ENCODE assay signal across 8 mouse cellular contexts in the genomic region with DNA sequence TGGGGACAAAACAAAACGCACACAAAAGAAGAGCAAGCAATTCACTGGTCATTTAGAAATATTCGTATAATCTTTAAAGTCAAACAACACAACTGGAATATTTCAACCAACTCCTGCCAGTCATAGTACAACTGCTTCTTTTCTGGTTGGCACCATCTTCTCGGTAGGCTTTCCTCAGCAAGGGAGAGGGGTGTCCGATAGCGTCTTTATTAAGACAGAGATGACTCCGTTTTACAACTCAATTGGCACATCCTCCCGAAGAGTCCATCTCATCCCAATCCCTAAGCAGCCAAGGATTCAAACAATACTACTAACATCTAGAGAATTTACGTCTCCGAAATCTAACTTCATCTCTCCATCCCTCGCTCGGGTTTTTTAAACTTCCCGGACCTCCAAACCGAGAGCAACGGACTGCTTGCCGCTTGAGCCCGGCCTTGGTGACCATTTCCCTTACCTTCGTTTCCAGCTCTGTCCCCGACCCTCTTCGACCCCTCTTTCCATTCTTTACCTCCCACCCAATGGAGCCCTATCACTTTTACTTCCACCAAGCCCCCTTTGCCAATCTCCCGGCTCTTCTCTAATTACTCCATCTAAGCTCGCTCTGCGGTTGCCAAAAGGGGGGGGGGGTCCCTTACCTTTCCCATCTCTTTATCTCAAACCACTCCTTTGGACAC. TPM values are rescaled to one million over a fixed set of nuclear protein-coding genes. Genes with fewer than 3 reads are reported as not detected.
DNase-seq lines count a peak whose midpoint lies in the region; ATAC-seq and TF ChIP-seq lines count a peak whose summit lies in the region.

No protein-coding gene starts in this region.

- TF ChIP-seq CTCF in ES-Bruce4 (IDR thresholded peaks at IDR 0.05; ENCODE audit: low read depth, low read length) = no peak

- peak overlapping the region; percentile 89 for H3K4me3 ChIP-seq in heart, embryonic 11.5 days (ENCODE audit: low read depth, low read length)
- H3K4me3 ChIP-seq in ES-Bruce4 (ENCODE audit: low read depth, low read length) = peak overlapping the region; percentile 94
- peak overlapping the region; percentile 63 for H3K4me3 ChIP-seq in forebrain, embryonic 14.5 days (ENCODE audit: low read depth, low read length)
- H3K4me3 ChIP-seq in liver, embryonic 15.5 days (replicated peaks) = peak overlapping the region; percentile 95

- H3K36me3 ChIP-seq in heart, embryonic 11.5 days (ENCODE audit: control insufficient read depth, insufficient read depth, low read length) = 0 out of 2 replicates have a peak, but pooled peaks cover 2% of the 10 kb centered on the region
- H3K36me3 ChIP-seq in ES-Bruce4 (ENCODE audit: control insufficient read depth, insufficient read depth, low read length, poor library complexity, severe bottlenecking) = peaks cover 5% of the 10 kb centered on the region; the same call in 1 of the 2 replicates
- H3K36me3 ChIP-seq in forebrain, embryonic 14.5 days (ENCODE audit: control insufficient read depth, insufficient read depth, low read length) = peaks cover 7% of the 10 kb centered on the region
- H3K36me3 ChIP-seq in liver, embryonic 15.5 days (replicated peaks) = peaks cover 8% of the 10 kb centered on the region

- H3K27me3 ChIP-seq in heart, embryonic 11.5 days (ENCODE audit: control insufficient read depth, insufficient read depth, low read length) = no peaks in the 10 kb centered on the region
- H3K27me3 ChIP-seq in ES-Bruce4 (ENCODE audit: control insufficient read depth, insufficient read depth, low read length, poor library complexity, severe bottlenecking) = no peaks in the 10 kb centered on the region
- no peaks in the 10 kb centered on the region for H3K27me3 ChIP-seq in forebrain, embryonic 14.5 days (replicated peaks; ENCODE audit: control insufficient read depth, insufficient read depth, low read length)
- no peaks in the 10 kb centered on the region for H3K27me3 ChIP-seq in liver, embryonic 15.5 days

- peak overlapping the region; percentile 86 for H3K9ac ChIP-seq in heart, embryonic 11.5 days (ENCODE audit: low read depth, low read length)
- H3K9ac ChIP-seq in ES-Bruce4 (ENCODE audit: low read depth, poor library complexity, severe bottlenecking) = peak overlapping the region; percentile 91
- peak overlapping the region; percentile 73 for H3K9ac ChIP-seq in forebrain, embryonic 14.5 days (ENCODE audit: low read length)
- peak overlapping the region; percentile 93 for H3K9ac ChIP-seq in liver, embryonic 15.5 days

- no peak for ATAC-seq in heart, embryonic 11.5 days (replicated peaks; ENCODE audit: insufficient number of reproducible peaks, low FRiP score, low TSS enrichment)
- no peak for ATAC-seq in forebrain, embryonic 14.5 days
- no peak for ATAC-seq in liver, embryonic 15.5 days (ENCODE audit: insufficient read depth)
- no peak for ATAC-seq in megakaryocyte progenitor cell, adult 5-6 weeks (replicated peaks; ENCODE audit: poor library complexity)

- TF ChIP-seq EP300 in ES-Bruce4 (IDR thresholded peaks at IDR 0.05; ENCODE audit: insufficient read depth, low read depth, low read length) = no peak

- no peak for TF ChIP-seq POLR2A in ES-Bruce4 (IDR thresholded peaks at IDR 0.05; ENCODE audit: insufficient read depth, low read length)

- no peaks in the 10 kb centered on the region for H3K9me3 ChIP-seq in heart, embryonic 11.5 days (replicated peaks; ENCODE audit: control insufficient read depth, low read length)
- H3K9me3 ChIP-seq in ES-Bruce4 (replicated peaks; ENCODE audit: control insufficient read depth, insufficient read depth, low read length, poor library complexity, severe bottlenecking) = no peaks in the 10 kb centered on the region
- no peaks in the 10 kb centered on the region for H3K9me3 ChIP-seq in forebrain, embryonic 14.5 days (replicated peaks; ENCODE audit: control insufficient read depth, low read length)
- H3K9me3 ChIP-seq in liver, embryonic 15.5 days (replicated peaks) = no peaks in the 10 kb centered on the region

- H3K27ac ChIP-seq in heart, embryonic 11.5 days (ENCODE audit: low read depth, low read length) = peak overlapping the region; percentile 71
- H3K27ac ChIP-seq in ES-Bruce4 (ENCODE audit: insufficient read depth, low read length) = 0 out of 2 replicates have a peak overlapping the region, but pooled peaks have one; percentile 30
- 0 out of 2 replicates have a peak overlapping the region, but pooled peaks have one; percentile 22 for H3K27ac ChIP-seq in forebrain, embryonic 14.5 days (ENCODE audit: low read depth, low read length)
- peak overlapping the region; percentile 86 for H3K27ac ChIP-seq in liver, embryonic 15.5 days (replicated peaks)

- H3K4me1 ChIP-seq in heart, embryonic 11.5 days (ENCODE audit: control insufficient read depth, insufficient read depth, low read length) = peaks cover 36% of the 10 kb centered on the region
- H3K4me1 ChIP-seq in ES-Bruce4 (ENCODE audit: control insufficient read depth, insufficient read depth, low read length) = peaks cover 4% of the 10 kb centered on the region
- peaks cover 32% of the 10 kb centered on the region for H3K4me1 ChIP-seq in forebrain, embryonic 14.5 days (ENCODE audit: control insufficient read depth, insufficient read depth, low read length)
- peaks cover 69% of the 10 kb centered on the region for H3K4me1 ChIP-seq in liver, embryonic 15.5 days (replicated peaks)

- H3K4me2 ChIP-seq in heart, embryonic 11.5 days = peak overlapping the region; percentile 72
- H3K4me2 ChIP-seq in forebrain, embryonic 14.5 days (ENCODE audit: low read length) = peak overlapping the region; percentile 70
- H3K4me2 ChIP-seq in liver, embryonic 15.5 days = peak overlapping the region; percentile 82

- DNase-seq in heart, postnatal 4 days = no peak
- peak; percentile 26 for DNase-seq in forebrain, embryonic 14.5 days (ENCODE audit: low spot score)
- no peak for DNase-seq in yolk sac, embryonic 10.5 days (ENCODE audit: low spot score)
- DNase-seq in layer of hippocampus, adult 9-10 months (ENCODE audit: low spot score) = no peak

- WGBS in heart, embryonic 11.5 days (ENCODE audit: insufficient replicate concordance) = under 1% methylated on average over 22 of the region's 22 CpGs
- WGBS in forebrain, embryonic 14.5 days = under 1% methylated on average over 20 of the region's 22 CpGs
- WGBS in liver, embryonic 15.5 days (ENCODE audit: insufficient replicate concordance) = under 1% methylated on average over 22 of the region's 22 CpGs

RNA-seq across cellular contexts. Expression of a gene that starts 0.6 kb away (rescaled TPM):
- 28.0 and 31.7 TPM in 2 replicates for polyA plus RNA-seq in heart, embryonic 11.5 days (2014; fragmentation: Nextera tagmentation; extraction: Ambion mirVana)
- 1 to 10 TPM; 8.5 to 9.5 TPM for total RNA-seq in heart, postnatal 4 days (2021)
- polyA plus RNA-seq in ES-Bruce4 (2011; ENCODE audit: insufficient read depth, insufficient read length, low read depth, missing spikeins) = 87.8 and 93.0 TPM in 2 replicates
- 7.0 and 9.8 TPM in 2 replicates for polyA plus RNA-seq in forebrain, embryonic 14.5 days (2014; fragmentation: Nextera tagmentation; extraction: Ambion mirVana)
- polyA plus RNA-seq in liver, embryonic 15.5 days (2015; fragmentation: Nextera tagmentation; extraction: Ambion mirVana) = 10.5 and 11.3 TPM in 2 replicates
- total RNA-seq in megakaryocyte progenitor cell, adult 5-6 weeks (2015) = 2.4 and 3.8 TPM in 2 replicates
- total RNA-seq in megakaryocyte progenitor cell, adult 5-6 weeks (2017) = 0.87 and 0.98 TPM in 2 replicates

Comparison
In these comparisons a context has a peak if more than half of its experiments do, and no peak if none do; other contexts are left out.
1. H3K27ac ChIP-seq: peak in every context shown above with its lines; median percentile 86 in liver, embryonic 15.5 days; 71 in heart, embryonic 11.5 days; 30 in ES-Bruce4; 22 in forebrain, embryonic 14.5 days.